Mouse (Mus musculus): Measurements from ENCODE around the gene Secisbp2l. TPM values are rescaled to one million over a fixed set of nuclear protein-coding genes. Genes with fewer than 3 reads are reported as not detected.

Gene Secisbp2l
- polyA plus RNA-seq, 1 experiment from 2014 or later, result 16.7 TPM

DNA sequence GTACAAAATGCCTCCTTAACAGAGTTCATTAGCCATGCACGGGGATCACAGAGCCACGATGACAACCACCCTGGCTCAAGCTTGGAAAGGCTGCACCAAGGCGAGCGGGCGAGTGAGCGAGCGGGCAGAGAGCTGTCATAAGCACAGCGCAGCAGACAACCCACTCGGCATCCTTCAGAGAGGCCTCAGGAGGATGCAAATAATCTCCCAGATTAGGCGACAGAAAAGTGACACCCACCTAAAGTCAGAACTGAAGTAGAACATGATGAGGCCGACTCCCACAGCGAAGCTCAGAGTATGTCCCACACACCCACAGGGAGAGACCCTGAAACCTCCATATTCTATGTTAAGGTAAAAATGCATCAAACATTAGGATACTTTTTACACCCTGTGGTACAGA is 4.3 kb downstream of the Secisbp2l start:
- ATAC-seq (replicated peaks; ENCODE audit: insufficient number of reproducible peaks, low FRiP score, low TSS enrichment), result no peak
- H3K9ac ChIP-seq (ENCODE audit: low read depth, low read length), result no peak overlapping the region
- H3K4me1 ChIP-seq (ENCODE audit: control insufficient read depth, insufficient read depth, low read length), result peaks cover 13% of the 10 kb centered on the region
- no peak overlapping the region for H3K27ac ChIP-seq (ENCODE audit: low read depth, low read length)
- no peaks in the 10 kb centered on the region for H3K27me3 ChIP-seq (ENCODE audit: control insufficient read depth, insufficient read depth, low read length)
- 86% methylated on average over 12 of the region's 12 CpGs for WGBS (ENCODE audit: insufficient replicate concordance)
- no peak overlapping the region for H3K4me2 ChIP-seq
- H3K9me3 ChIP-seq (replicated peaks; ENCODE audit: control insufficient read depth, low read length), result no peaks in the 10 kb centered on the region
- H3K36me3 ChIP-seq (ENCODE audit: control insufficient read depth, insufficient read depth, low read length), result peaks cover 3% of the 10 kb centered on the region; the same call in 1 of the 2 replicates
- no peak overlapping the region for H3K4me3 ChIP-seq (ENCODE audit: low read depth, low read length)

GRCm38 (mm10) chr2:125777018-125777417 is 5.7 kb downstream of the Secisbp2l start:
- H3K27me3 ChIP-seq (ENCODE audit: control insufficient read depth, insufficient read depth, low read length), result no peaks in the 10 kb centered on the region
- no peak overlapping the region for H3K27ac ChIP-seq (ENCODE audit: low read depth, low read length)
- peaks cover 13% of the 10 kb centered on the region for H3K4me1 ChIP-seq (ENCODE audit: control insufficient read depth, insufficient read depth, low read length)
- H3K4me2 ChIP-seq, result no peak overlapping the region
- ATAC-seq (replicated peaks; ENCODE audit: insufficient number of reproducible peaks, low FRiP score, low TSS enrichment), result no peak
- H3K36me3 ChIP-seq (ENCODE audit: control insufficient read depth, insufficient read depth, low read length), result peaks cover 3% of the 10 kb centered on the region; the same call in 1 of the 2 replicates
- H3K9ac ChIP-seq (ENCODE audit: low read depth, low read length), result no peak overlapping the region
- WGBS (ENCODE audit: insufficient replicate concordance), result 88% methylated on average over 3 of the region's 3 CpGs
- no peaks in the 10 kb centered on the region for H3K9me3 ChIP-seq (replicated peaks; ENCODE audit: control insufficient read depth, low read length)
- no peak overlapping the region for H3K4me3 ChIP-seq (ENCODE audit: low read depth, low read length)

DNA sequence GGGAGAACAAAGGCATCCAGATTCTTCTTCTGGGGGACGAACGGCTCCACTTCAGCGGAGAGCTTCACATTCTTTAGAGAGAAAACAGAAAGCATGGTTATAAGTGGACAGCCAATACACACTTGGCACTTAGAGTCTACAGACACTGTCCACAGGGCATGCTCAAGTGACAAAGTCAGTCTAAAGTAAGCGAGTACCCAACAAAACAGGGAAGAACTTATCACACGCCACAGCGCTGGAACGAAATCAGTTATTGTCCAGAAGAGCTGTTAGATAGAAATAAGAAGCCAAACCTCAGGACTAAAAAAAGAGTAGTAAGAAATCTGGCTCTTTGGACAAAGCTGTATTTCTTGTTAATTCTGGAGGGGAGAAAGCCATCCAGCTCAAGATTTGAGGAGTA is 7.0 kb downstream of the Secisbp2l start:
- 58% methylated on average over 7 of the region's 7 CpGs for WGBS (ENCODE audit: insufficient replicate concordance)
- no peak overlapping the region for H3K4me3 ChIP-seq (ENCODE audit: low read depth, low read length)
- H3K4me1 ChIP-seq (ENCODE audit: control insufficient read depth, insufficient read depth, low read length), result peaks cover 5% of the 10 kb centered on the region; the same call in 1 of the 2 replicates
- peak overlapping the region; percentile 38 for H3K4me2 ChIP-seq
- H3K27me3 ChIP-seq (ENCODE audit: control insufficient read depth, insufficient read depth, low read length), result no peaks in the 10 kb centered on the region
- H3K9me3 ChIP-seq (replicated peaks; ENCODE audit: control insufficient read depth, low read length), result no peaks in the 10 kb centered on the region
- H3K27ac ChIP-seq (ENCODE audit: low read depth, low read length), result no peak overlapping the region
- ATAC-seq (replicated peaks; ENCODE audit: insufficient number of reproducible peaks, low FRiP score, low TSS enrichment), result no peak
- peaks cover 6% of the 10 kb centered on the region for H3K36me3 ChIP-seq (ENCODE audit: control insufficient read depth, insufficient read depth, low read length)
- H3K9ac ChIP-seq (ENCODE audit: low read depth, low read length), result no peak overlapping the region

DNA sequence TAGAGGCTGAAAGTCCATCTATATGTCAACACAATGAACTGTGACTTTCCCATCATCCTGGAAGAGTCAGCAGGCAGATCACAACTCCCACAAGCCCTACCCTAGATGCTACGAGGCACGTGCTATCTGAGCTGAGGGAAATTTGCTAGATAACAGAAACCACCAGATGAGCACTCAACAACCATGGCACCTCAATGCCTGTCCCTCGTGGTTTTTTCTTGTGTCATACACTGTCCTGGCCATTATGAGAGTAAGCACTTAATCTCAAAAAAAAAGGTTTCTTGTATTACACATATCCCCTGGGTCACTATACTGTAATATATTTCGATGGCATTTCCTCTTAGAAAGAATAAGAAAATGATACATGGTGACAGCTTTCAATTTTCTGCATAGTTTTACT is 7.8 kb downstream of the Secisbp2l start:
- H3K27ac ChIP-seq (ENCODE audit: low read depth, low read length), result no peak overlapping the region
- H3K4me2 ChIP-seq, result no peak overlapping the region
- H3K9ac ChIP-seq (ENCODE audit: low read depth, low read length), result no peak overlapping the region
- H3K4me1 ChIP-seq (ENCODE audit: control insufficient read depth, insufficient read depth, low read length), result peaks cover 5% of the 10 kb centered on the region; the same call in 1 of the 2 replicates
- H3K36me3 ChIP-seq (ENCODE audit: control insufficient read depth, insufficient read depth, low read length), result peaks cover 6% of the 10 kb centered on the region
- no peak overlapping the region for H3K4me3 ChIP-seq (ENCODE audit: low read depth, low read length)
- ATAC-seq (replicated peaks; ENCODE audit: insufficient number of reproducible peaks, low FRiP score, low TSS enrichment), result no peak
- WGBS (ENCODE audit: insufficient replicate concordance), result 66% methylated on average over 4 of the region's 4 CpGs
- H3K27me3 ChIP-seq (ENCODE audit: control insufficient read depth, insufficient read depth, low read length), result no peaks in the 10 kb centered on the region
- H3K9me3 ChIP-seq (replicated peaks; ENCODE audit: control insufficient read depth, low read length), result no peaks in the 10 kb centered on the region

GRCm38 (mm10) chr2:125765029-125765428 is 17.6 kb downstream of the Secisbp2l start:
- H3K9me3 ChIP-seq (replicated peaks; ENCODE audit: control insufficient read depth, low read length), result no peaks in the 10 kb centered on the region
- H3K9ac ChIP-seq (ENCODE audit: low read depth, low read length), result no peak overlapping the region
- H3K27me3 ChIP-seq (ENCODE audit: control insufficient read depth, insufficient read depth, low read length), result no peaks in the 10 kb centered on the region
- no peak overlapping the region for H3K4me2 ChIP-seq
- H3K27ac ChIP-seq (ENCODE audit: low read depth, low read length), result no peak overlapping the region
- no peak overlapping the region for H3K4me3 ChIP-seq (ENCODE audit: low read depth, low read length)
- H3K36me3 ChIP-seq (ENCODE audit: control insufficient read depth, insufficient read depth, low read length), result peaks cover 34% of the 10 kb centered on the region
- WGBS (ENCODE audit: insufficient replicate concordance), result 85% methylated on average over 3 of the region's 3 CpGs
- no peak for ATAC-seq (replicated peaks; ENCODE audit: insufficient number of reproducible peaks, low FRiP score, low TSS enrichment)
- H3K4me1 ChIP-seq (ENCODE audit: control insufficient read depth, insufficient read depth, low read length), result no peaks in the 10 kb centered on the region

DNA sequence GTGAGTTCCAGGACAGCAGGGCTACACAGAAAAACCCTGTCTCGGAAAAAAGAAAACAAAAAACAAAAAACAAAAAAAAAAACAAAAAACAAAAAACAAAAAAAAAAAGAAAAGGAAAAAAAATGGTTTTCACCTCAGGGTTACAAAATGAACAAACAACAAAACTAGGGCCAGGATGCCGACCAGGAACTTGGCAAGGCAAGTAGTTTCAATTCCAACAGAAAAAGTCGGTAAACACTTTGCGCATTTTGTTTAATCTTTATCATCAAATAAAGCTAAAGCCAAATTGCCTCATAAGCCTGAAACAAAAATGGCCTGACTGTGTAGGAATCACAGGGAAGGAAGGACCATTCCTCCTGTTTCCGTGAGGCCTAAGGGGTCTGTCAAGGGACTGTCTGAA is 18.1 kb downstream of the Secisbp2l start:
- Histone ChIP-seq H3K9me3 (replicated peaks; ENCODE audit: control insufficient read depth, low read length) (no peaks in the 10 kb centered on the region), H3K4me3 (ENCODE audit: low read depth, low read length) (no peak overlapping the region), H3K36me3 (ENCODE audit: control insufficient read depth, insufficient read depth, low read length) (peaks cover 31% of the 10 kb centered on the region), H3K9ac (ENCODE audit: low read depth, low read length) (no peak overlapping the region), H3K27ac (ENCODE audit: low read depth, low read length) (no peak overlapping the region), H3K27me3 (ENCODE audit: control insufficient read depth, insufficient read depth, low read length) (no peaks in the 10 kb centered on the region), H3K4me1 (ENCODE audit: control insufficient read depth, insufficient read depth, low read length) (no peaks in the 10 kb centered on the region), H3K4me2 (no peak overlapping the region)
- 92% methylated on average over 5 of the region's 5 CpGs for WGBS (ENCODE audit: insufficient replicate concordance)
- no peak for ATAC-seq (replicated peaks; ENCODE audit: insufficient number of reproducible peaks, low FRiP score, low TSS enrichment)

GRCm38 (mm10) chr2:125749330-125749729 is 33.3 kb downstream of the Secisbp2l start:
- Histone ChIP-seq H3K4me2 (no peak overlapping the region), H3K36me3 (ENCODE audit: control insufficient read depth, insufficient read depth, low read length) (peaks cover 27% of the 10 kb centered on the region)
- WGBS (ENCODE audit: insufficient replicate concordance), result 94% methylated on average over 2 of the region's 2 CpGs

DNA sequence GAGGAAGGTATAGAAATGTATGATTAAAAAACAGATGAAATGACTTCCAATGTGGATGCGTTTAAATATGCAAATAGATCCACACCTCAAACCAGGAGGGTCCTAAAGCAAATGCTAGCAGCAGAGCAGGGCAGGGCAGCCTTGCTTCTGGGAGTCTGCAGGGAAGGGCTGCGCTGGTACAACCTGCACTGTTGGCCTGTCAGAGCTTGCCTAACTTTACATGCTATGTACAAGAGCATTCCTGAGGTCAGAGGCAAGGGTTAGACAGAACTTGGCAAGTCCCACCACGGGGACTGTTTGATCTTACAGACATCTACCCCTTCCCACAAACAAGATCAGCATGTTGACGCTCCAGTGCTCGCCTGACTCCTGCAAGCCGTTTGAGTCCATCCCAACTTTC is 43.3 kb downstream of the Secisbp2l start:
- Histone ChIP-seq H3K4me2 (no peak overlapping the region), H3K9ac (ENCODE audit: low read depth, low read length) (no peak overlapping the region), H3K4me3 (ENCODE audit: low read depth, low read length) (no peak overlapping the region), H3K27me3 (ENCODE audit: control insufficient read depth, insufficient read depth, low read length) (no peaks in the 10 kb centered on the region), H3K4me1 (ENCODE audit: control insufficient read depth, insufficient read depth, low read length) (no peaks in the 10 kb centered on the region), H3K27ac (ENCODE audit: low read depth, low read length) (no peak overlapping the region), H3K9me3 (replicated peaks; ENCODE audit: control insufficient read depth, low read length) (no peaks in the 10 kb centered on the region), H3K36me3 (ENCODE audit: control insufficient read depth, insufficient read depth, low read length) (peaks cover 24% of the 10 kb centered on the region)
- WGBS (ENCODE audit: insufficient replicate concordance), result 81% methylated on average over 6 of the region's 6 CpGs
- no peak for ATAC-seq (replicated peaks; ENCODE audit: insufficient number of reproducible peaks, low FRiP score, low TSS enrichment)

More at GRCm38 (mm10) chr2:125749330-125749729, 33.3 kb downstream of the Secisbp2l start:
- Histone ChIP-seq H3K9me3 (replicated peaks; ENCODE audit: control insufficient read depth, low read length) (no peaks in the 10 kb centered on the region), H3K27ac (ENCODE audit: low read depth, low read length) (no peak overlapping the region), H3K27me3 (ENCODE audit: control insufficient read depth, insufficient read depth, low read length) (no peaks in the 10 kb centered on the region), H3K4me1 (ENCODE audit: control insufficient read depth, insufficient read depth, low read length) (no peaks in the 10 kb centered on the region), H3K9ac (ENCODE audit: low read depth, low read length) (no peak overlapping the region), H3K4me3 (ENCODE audit: low read depth, low read length) (no peak overlapping the region)
- no peak for ATAC-seq (replicated peaks; ENCODE audit: insufficient number of reproducible peaks, low FRiP score, low TSS enrichment)

- H3K9ac ChIP-seq (ENCODE audit: low read depth, low read length), result no peak overlapping the region
- 74% methylated on average over 5 of the region's 5 CpGs for WGBS (ENCODE audit: insufficient replicate concordance)
- H3K4me2 ChIP-seq, result no peak overlapping the region
- H3K36me3 ChIP-seq (ENCODE audit: control insufficient read depth, insufficient read depth, low read length), result peaks cover 19% of the 10 kb centered on the region
- no peak for ATAC-seq (replicated peaks; ENCODE audit: insufficient number of reproducible peaks, low FRiP score, low TSS enrichment)
- no peak overlapping the region for H3K27ac ChIP-seq (ENCODE audit: low read depth, low read length)
- H3K4me3 ChIP-seq (ENCODE audit: low read depth, low read length), result no peak overlapping the region
- no peaks in the 10 kb centered on the region for H3K9me3 ChIP-seq (replicated peaks; ENCODE audit: control insufficient read depth, low read length)
- no peaks in the 10 kb centered on the region for H3K27me3 ChIP-seq (ENCODE audit: control insufficient read depth, insufficient read depth, low read length)
- H3K4me1 ChIP-seq (ENCODE audit: control insufficient read depth, insufficient read depth, low read length), result no peaks in the 10 kb centered on the region
Measured at GRCm38 (mm10) chr2:125738718-125739117, 44.0 kb downstream of the Secisbp2l start.

Measured in heart, embryonic 11.5 days (tissue).